Mouse (Mus musculus) cortical plate, adult 2 months (tissue): Measurements from ENCODE around the gene Ubac2.

Source experiments
- CTCF ChIP-seq: fragments of 200-500 bp; IDR thresholded peaks from 2 replicates; pipeline ENCODE4 v1.5.1; 2011; ENCODE audit warnings: mild to moderate bottlenecking, control low read depth, low read length; ENCODE audit not compliant: insufficient read depth; ENCODE audit errors: extremely low read depth
- POLR2A ChIP-seq: fragments of 200-500 bp; IDR thresholded peaks from 2 replicates; pipeline ENCODE4 v1.6.1; 2011; ENCODE audit warnings: mild to moderate bottlenecking, low read length, control low read depth; ENCODE audit not compliant: insufficient read depth; ENCODE audit errors: extremely low read depth

DNA sequence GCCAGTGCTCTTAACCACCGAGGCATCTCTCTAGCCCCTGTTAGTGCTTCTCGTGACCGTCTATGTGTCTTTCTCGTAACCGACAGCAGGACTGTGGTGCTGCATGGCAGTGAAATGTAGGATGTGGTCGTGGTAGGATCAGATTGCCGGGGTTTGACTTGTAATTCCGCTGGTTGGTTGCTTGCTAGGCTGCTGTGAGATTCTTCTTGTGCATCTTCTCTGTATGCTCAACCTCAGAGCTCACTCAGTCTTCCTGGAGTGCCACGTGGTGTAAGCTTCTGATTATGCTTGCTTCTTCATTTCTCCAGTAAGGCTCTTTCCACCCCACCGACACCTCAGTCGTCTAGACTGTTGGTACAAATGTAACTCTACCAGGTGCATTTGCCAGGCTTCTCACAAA, 20.1 kb downstream of the Ubac2 start:
- TF ChIP-seq POLR2A = no peak
- no peak for TF ChIP-seq CTCF
